Mouse (Mus musculus) urinary bladder, adult 18-20 months (tissue): ENCODE results near the gene 0610037L13Rik.

Experiments
- DNase-seq, 2 experiments: peaks; one replicate each; pipeline ENCODE4 v3.0.0; 2022; ENCODE audit warnings: low spot score in 2 of 2, mixed read lengths in 2 of 2

The 0610037L13Rik gene

GRCm38 (mm10) chr4:107910020-107910419, 20.4 kb downstream of the 0610037L13Rik start:
- DNase-seq, result no peak

- DNase-seq, result no peak
Measured at GRCm38 (mm10) chr4:107920336-107920735, 30.7 kb downstream of the 0610037L13Rik start.

- DNase-seq, result no peak
Measured at GRCm38 (mm10) chr4:107921152-107921695, 31.6 kb downstream of the 0610037L13Rik start.

- DNase-seq, result peak; percentile 19 to 50
Measured at GRCm38 (mm10) chr4:107921952-107922351, 32.3 kb downstream of the 0610037L13Rik start.

- DNase-seq, result peak; percentile 92 to 94
Measured at GRCm38 (mm10) chr4:107923145-107923802, 33.7 kb downstream of the 0610037L13Rik start, which contains the start of gene Cpt2. Cpt2 (minus strand) TSS chr4:107923610.

GRCm38 (mm10) chr4:107923803-107924194, 34.2 kb downstream of the 0610037L13Rik start:
- no peak for DNase-seq

- no peak for DNase-seq
Measured at GRCm38 (mm10) chr4:107928269-107928668, 38.7 kb downstream of the 0610037L13Rik start.

- no peak for DNase-seq
Measured at GRCm38 (mm10) chr4:107928726-107929125, 39.1 kb downstream of the 0610037L13Rik start.

- no peak for DNase-seq
Measured at GRCm38 (mm10) chr4:107931453-107931852, 41.8 kb downstream of the 0610037L13Rik start.

- no peak for DNase-seq
Measured at GRCm38 (mm10) chr4:107933239-107933638, 43.6 kb downstream of the 0610037L13Rik start.

- DNase-seq, result no peak
Measured at GRCm38 (mm10) chr4:107935254-107935653, 45.6 kb downstream of the 0610037L13Rik start.

GRCm38 (mm10) chr4:107937338-107937737, 47.7 kb downstream of the 0610037L13Rik start:
- peak; percentile 38 to 67 for DNase-seq

- no peak for DNase-seq
Measured at GRCm38 (mm10) chr4:107938124-107938523, 48.5 kb downstream of the 0610037L13Rik start.

- DNase-seq, result peak in 1 of 2 experiments; percentile 73
Measured at GRCm38 (mm10) chr4:107942741-107943140, 53.1 kb downstream of the 0610037L13Rik start.

- no peak for DNase-seq
Measured at GRCm38 (mm10) chr4:107944141-107944540, 54.5 kb downstream of the 0610037L13Rik start.
